Mouse (Mus musculus) brain, embryonic 14.5 days (tissue): ENCODE results near the gene Mccc2.

Source experiments
- CTCF ChIP-seq: fragments of 200-500 bp; IDR thresholded peaks from 2 replicates; pipeline ENCODE4 v1.5.1; 2012; ENCODE audit warnings: inconsistent platforms, mild to moderate bottlenecking, moderate library complexity, borderline replicate concordance; ENCODE audit not compliant: insufficient read depth, insufficient read length; ENCODE audit errors: extremely low read depth
- POLR2A ChIP-seq: fragments of 200-500 bp; IDR thresholded peaks from 2 replicates; pipeline ENCODE4 v1.6.1; 2012; ENCODE audit warnings: mild to moderate bottlenecking, inconsistent platforms, borderline replicate concordance; ENCODE audit not compliant: poor library complexity, insufficient read depth, insufficient read length, severe bottlenecking; ENCODE audit errors: extremely low read depth

DNA sequence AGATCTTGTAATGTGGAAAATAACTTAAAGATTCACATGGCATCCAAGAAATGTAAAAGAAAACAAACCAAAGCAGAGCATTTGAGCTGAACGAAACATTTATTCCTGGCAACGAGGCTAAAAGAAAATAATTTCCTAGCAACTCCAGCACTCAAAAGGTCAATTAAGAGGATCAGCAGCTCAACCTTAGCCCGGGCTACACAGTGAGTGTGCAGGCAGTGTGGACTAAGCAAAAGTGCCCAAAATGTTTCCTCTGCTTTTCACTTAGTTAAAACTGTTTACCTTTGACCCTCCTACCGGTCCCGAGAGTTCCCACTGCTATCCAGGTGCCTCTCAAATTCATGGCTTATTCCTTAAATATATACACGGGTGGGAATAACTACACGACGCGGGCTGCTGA is 1.5 kb upstream of the Mccc2 start:
- no peak for TF ChIP-seq CTCF
- no peak for TF ChIP-seq POLR2A
